Mouse (Mus musculus): Measurements from ENCODE around the gene Atxn7l1.
A peak's percentile ranks its signal among the peaks of the same experiment; 100 is the strongest.

The Atxn7l1 gene

DNA sequence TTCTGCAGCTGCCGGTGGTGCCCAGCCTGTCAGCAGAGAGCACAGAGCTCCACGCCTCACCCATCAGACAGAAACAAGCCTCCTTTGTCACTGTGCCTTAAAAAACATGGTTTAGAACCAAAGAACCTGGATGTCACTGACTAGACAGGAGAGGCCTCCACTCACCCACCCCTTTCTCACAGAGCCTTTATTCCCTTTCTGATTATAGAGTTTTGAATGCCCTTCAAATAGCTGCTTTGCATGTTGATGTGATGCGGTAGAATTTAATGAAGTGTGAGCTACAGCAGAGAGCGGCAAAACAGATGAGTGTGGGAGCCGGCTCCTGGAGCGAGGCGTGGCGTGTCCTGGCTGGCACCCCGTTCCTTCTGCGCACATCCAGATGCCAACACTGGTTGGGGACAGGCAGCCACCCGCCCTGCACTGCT, 77.6 kb downstream of the Atxn7l1 start:
- DNase-seq (ENCODE audit: low spot score in 2 of 2) = peak; percentile 32 to 35

DNA sequence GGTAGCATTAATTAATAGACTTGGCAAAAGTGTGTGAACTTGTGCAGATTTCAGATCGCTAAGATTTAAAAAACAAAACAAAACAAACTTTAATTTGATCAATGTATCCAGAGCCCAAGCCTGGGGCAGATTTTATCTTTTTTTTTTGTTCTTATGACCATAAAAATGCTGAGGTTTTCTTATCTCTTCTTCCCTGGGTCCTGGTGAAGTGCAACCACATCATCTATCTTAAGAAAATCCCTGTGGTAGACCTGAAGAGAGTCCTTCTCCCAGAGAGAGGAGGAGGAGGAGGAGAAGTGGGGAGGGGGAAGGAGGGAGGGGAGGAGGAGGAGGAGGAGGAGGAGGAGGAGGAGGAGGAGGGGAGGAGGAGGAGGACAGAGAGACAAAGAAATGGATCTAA, 78.5 kb downstream of the Atxn7l1 start:
- DNase-seq (ENCODE audit: low spot score in 2 of 2) = no peak

- DNase-seq (ENCODE audit: low spot score in 2 of 2) = no peak
Observed at GRCm38 (mm10) chr12:33226596-33226995, 79.1 kb downstream of the Atxn7l1 start.

GRCm38 (mm10) chr12:33235314-33235713, 87.8 kb downstream of the Atxn7l1 start:
- DNase-seq (ENCODE audit: low spot score in 2 of 2) = no peak

GRCm38 (mm10) chr12:33235771-33236323, 88.4 kb downstream of the Atxn7l1 start:
- DNase-seq (ENCODE audit: low spot score in 2 of 2) = no peak

GRCm38 (mm10) chr12:33236344-33237049, 89.0 kb downstream of the Atxn7l1 start:
- DNase-seq (ENCODE audit: low spot score in 2 of 2) = no peak

GRCm38 (mm10) chr12:33237108-33237507, 89.6 kb downstream of the Atxn7l1 start:
- no peak for DNase-seq (ENCODE audit: low spot score in 2 of 2)

- DNase-seq (ENCODE audit: low spot score in 2 of 2) = no peak
Observed at GRCm38 (mm10) chr12:33242679-33243078, 95.2 kb downstream of the Atxn7l1 start.

DNA sequence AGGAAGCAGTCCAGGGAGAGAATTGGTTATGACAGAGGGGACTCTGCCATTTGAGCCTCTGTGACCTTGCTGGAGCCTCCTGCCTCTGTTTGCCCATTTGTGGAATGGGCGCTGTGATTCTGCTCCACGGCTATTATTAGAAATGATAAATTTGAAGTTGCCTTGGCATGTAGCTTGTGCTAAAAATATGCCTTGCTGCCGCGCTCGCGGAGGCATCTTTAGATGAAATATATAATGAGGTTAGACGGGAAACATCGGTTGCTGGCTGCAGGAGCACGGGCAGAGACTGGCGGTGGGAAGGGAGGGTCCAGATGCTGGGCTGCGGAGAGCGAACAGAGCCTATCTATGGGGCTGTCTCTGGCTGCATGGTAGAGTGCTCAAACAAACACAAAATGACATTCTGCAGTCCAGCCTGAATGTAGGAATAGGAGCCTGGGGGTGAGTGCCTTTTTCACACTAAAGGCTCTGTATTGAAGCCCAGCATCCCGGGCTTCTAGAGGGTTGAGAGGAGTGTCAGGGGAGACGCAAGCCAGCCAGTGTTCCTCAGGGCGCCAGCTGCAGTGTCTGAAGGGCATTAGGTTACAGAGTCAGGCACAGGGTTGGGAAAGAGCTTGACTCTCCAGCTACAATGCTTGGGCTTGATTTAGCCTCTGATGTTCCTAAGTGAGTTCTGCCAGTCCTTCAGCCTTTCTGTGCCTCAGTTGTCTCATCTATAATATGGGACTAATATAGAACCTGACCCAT, 96.8 kb downstream of the Atxn7l1 start:
- DNase-seq (ENCODE audit: low spot score in 2 of 2) = peak in 1 of 2 experiments; percentile 27

GRCm38 (mm10) chr12:33245455-33245854, 98.0 kb downstream of the Atxn7l1 start:
- no peak for DNase-seq (ENCODE audit: low spot score in 2 of 2)

DNA sequence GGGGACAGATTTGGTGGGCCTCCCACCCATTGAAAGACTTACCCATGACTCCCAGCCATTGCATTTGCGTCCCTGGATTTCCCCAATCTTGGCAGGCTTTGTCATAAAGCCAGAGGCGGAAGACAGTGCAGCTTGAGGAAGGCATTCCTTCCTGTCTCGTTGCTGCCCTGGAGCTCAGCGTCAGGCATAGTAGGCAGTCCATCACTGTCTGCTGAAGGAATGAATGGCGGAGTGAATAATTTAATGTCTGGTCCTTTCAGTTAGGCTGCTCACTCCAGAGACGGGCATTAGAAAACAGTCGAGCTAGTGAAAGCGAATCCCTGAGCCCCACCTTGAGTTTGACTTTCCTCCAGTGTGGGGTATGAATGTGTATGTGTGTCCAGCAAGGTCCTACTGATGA, 99.4 kb downstream of the Atxn7l1 start:
- DNase-seq (ENCODE audit: low spot score in 2 of 2) = no peak

DNA sequence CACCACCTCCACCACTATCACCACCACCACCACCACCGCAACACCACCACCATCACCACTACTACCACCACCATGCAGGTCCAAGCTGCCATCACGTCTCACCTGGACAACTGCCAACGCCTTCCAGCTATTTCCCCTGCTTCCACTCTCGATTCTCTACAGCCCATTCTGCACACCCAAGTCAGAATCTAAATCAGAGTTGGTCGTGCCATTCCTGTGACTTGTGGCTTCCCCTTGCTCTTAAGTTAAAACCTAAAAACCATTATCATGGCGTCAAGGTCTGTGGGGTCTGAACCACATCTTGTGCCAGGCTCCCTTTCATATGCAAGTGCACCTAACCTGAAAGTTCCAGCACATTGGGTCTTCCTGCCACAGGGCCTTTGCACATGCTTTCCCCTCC, 102.7 kb downstream of the Atxn7l1 start:
- DNase-seq (ENCODE audit: low spot score in 2 of 2) = no peak

GRCm38 (mm10) chr12:33251399-33251798, 103.9 kb downstream of the Atxn7l1 start:
- DNase-seq (ENCODE audit: low spot score in 2 of 2) = no peak

- DNase-seq (ENCODE audit: low spot score in 2 of 2) = no peak
Observed at GRCm38 (mm10) chr12:33252621-33253020, 105.1 kb downstream of the Atxn7l1 start.

- DNase-seq (ENCODE audit: low spot score in 2 of 2) = no peak
Observed at GRCm38 (mm10) chr12:33253206-33253605, 105.7 kb downstream of the Atxn7l1 start.

DNA sequence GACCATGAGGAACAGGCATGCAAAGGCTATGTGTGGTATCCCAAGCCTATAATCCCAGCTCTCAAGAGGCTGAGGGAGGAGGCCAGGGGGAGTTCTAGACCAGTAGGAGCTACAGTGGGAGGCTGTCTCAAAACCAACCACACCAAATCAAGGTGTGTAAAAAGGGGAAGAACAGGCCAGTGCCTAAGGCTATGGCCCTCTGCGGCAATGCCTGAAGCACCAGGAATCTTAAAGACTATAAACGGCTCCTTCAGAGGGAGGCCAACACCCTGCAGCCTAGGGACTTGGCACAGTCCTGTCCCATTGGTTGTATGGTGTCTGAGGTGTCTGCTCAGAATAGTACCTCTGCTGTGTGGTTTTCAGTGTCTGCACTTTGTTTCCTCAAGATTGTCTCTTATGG, 107.8 kb downstream of the Atxn7l1 start:
- DNase-seq (ENCODE audit: low spot score in 2 of 2) = no peak

DNA sequence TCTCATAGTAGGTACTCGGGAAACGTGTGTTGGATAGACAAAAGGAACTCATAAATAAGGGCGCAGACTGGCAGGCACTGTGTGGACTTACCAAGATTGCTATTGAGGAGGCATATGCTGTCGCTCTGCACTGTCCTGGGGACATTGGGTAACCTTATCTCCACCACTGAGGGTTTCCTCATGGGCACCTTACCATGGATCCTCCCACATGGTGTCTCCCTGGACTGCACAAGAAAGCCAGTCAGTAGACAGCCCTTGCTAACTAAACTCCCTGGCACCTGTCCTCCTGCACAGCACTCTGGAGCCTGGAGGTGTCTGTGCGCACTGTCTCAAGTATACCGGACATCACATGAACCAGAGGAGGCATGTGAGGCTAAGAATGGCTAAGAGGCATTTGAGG, 108.9 kb downstream of the Atxn7l1 start:
- DNase-seq (ENCODE audit: low spot score in 2 of 2) = no peak

GRCm38 (mm10) chr12:33258995-33259529, 111.6 kb downstream of the Atxn7l1 start:
- no peak for DNase-seq (ENCODE audit: low spot score in 2 of 2)

DNA sequence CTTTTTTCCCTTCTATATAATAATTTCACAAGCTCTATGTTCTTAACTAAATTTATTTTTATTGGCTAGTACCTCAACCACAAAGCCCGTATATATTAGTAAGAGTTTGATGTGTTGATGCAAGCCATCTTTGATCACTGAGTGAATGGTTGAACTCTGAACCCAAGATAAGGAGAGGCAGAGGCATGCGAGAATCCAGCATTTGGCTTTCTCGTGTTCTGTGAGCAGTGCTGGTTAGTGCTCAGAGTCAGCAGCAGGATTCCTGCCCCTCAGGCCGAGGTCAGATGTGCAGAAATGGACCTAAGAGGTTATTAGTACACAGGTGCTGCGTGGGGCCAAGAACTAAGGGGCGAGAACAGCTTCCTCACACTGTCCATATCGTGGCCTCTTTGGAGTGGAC, 113.1 kb downstream of the Atxn7l1 start:
- DNase-seq (ENCODE audit: low spot score in 2 of 2) = no peak

- no peak for DNase-seq (ENCODE audit: low spot score in 2 of 2)
Observed at GRCm38 (mm10) chr12:33265877-33266276, 118.4 kb downstream of the Atxn7l1 start.

- DNase-seq (ENCODE audit: low spot score in 2 of 2) = no peak
Observed at GRCm38 (mm10) chr12:33267965-33268364, 120.5 kb downstream of the Atxn7l1 start.

DNA sequence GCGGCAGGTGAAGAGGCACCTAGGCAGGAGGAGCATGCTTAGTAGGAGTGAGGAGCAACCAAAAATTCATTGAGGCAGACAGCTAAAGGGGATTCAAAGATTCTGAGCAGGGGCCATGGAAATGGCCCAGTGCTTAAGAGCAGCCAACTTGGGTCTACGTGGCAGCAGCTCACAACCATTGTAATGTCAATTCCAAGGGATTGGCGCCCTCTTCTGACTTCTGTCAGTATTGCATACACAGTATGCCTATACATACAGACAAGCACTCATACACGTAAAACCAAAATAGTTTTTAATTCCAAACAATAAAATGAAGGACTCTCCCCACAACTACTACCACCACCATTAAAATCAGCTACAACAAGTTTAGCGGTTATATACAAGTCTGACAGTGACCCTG, 122.2 kb downstream of the Atxn7l1 start:
- DNase-seq (ENCODE audit: low spot score in 2 of 2) = no peak

DNA sequence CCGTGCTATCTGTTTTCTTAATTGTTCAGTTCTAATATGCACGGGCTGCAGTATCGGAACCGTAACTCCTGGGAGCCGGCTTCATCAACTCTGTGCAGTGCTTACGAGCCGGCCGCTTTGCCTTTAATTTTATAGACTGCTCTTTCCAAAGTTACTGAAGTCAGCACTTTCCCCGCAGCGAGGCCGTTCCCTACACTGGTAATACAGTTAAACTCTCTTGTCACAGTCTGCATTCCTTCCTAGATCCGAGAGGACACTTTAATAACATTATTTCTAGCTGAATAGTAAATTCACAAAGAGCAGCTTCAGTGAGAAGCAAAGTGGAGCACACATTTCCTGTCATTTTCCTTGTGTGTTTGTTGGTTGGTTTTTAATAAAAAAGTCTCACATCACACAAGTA, 124.4 kb downstream of the Atxn7l1 start:
- no peak for DNase-seq (ENCODE audit: low spot score in 2 of 2)
